Mouse (Mus musculus) liver, postnatal 0 days (tissue): ENCODE results near the gene Fat3. TPM values are rescaled to one million over a fixed set of nuclear protein-coding genes. Genes with fewer than 3 reads are reported as not detected.

ENCODE experiments used
- ATAC-seq: fragments of 200-750 bp; cut with Nextera tagmentation; 2 replicates; pipeline ENCODE4 v1.8.0; 2017; ENCODE audit warnings: mild to moderate bottlenecking, moderate library complexity
- DNase-seq: peaks from one replicate; pipeline ENCODE4 v3.0.0-alpha.2; 2016
- H3K27ac ChIP-seq: fragments of 300-500 bp; sonication (generic); 2 replicates; pipeline ENCODE4 v1.5.1; 2014; ENCODE audit warnings: antibody characterized with exemption, moderate library complexity, mild to moderate bottlenecking, low read depth
- H3K27me3 ChIP-seq: fragments of 300-500 bp; sonication (generic); 2 replicates; pipeline ENCODE4 v1.6.1; 2014; ENCODE audit warnings: low read length, control low read depth, mixed read lengths; ENCODE audit not compliant: insufficient read depth
- H3K36me3 ChIP-seq: fragments of 300-500 bp; sonication (generic); replicated peaks from 2 replicates; pipeline ENCODE4 v1.6.1; 2014; ENCODE audit warnings: mild to moderate bottlenecking, control low read depth, low read length, moderate library complexity, mixed read lengths; ENCODE audit not compliant: insufficient read depth
- H3K4me1 ChIP-seq: fragments of 300-500 bp; sonication (generic); 2 replicates; pipeline ENCODE4 v1.6.1; 2014; ENCODE audit warnings: antibody characterized with exemption, mild to moderate bottlenecking, control low read depth; ENCODE audit not compliant: insufficient read depth
- H3K4me2 ChIP-seq: fragments of 300-500 bp; sonication (generic); 2 replicates; pipeline ENCODE4 v1.6.1; 2014; ENCODE audit warnings: low read depth, mild to moderate bottlenecking, low read length, moderate library complexity, mixed read lengths
- H3K4me3 ChIP-seq: fragments of 300-500 bp; sonication (generic); 2 replicates; pipeline ENCODE4 v1.5.1; 2014; ENCODE audit warnings: low read depth, low read length
- H3K9ac ChIP-seq: fragments of 300-500 bp; sonication (generic); replicated peaks from 2 replicates; pipeline ENCODE4 v1.6.1; 2014; ENCODE audit warnings: mild to moderate bottlenecking, moderate library complexity
- H3K9me3 ChIP-seq: fragments of 300-500 bp; sonication (generic); 2 replicates; pipeline ENCODE4 v1.6.1; 2016; ENCODE audit warnings: mild to moderate bottlenecking, control low read depth, low read length, mixed read lengths
- CTCF ChIP-seq: sonication (generic); IDR thresholded peaks from 2 replicates; pipeline ENCODE4 v1.5.1; 2016; ENCODE audit warnings: antibody characterized with exemption, low read depth
- EP300 ChIP-seq: IDR thresholded peaks from 2 replicates; pipeline ENCODE4 v1.6.1; 2016; ENCODE audit warnings: antibody characterized with exemption, low read depth, mild to moderate bottlenecking
- WGBS: fragments of 180-500 bp; shearing (Covaris S2); extraction: QIAGEN DNeasy Blood & Tissue Kit; methylation state at CpG from one replicate; pipeline ENCODE4 v1.1.7; 2014; ENCODE audit not compliant: insufficient replicate concordance; 5-methylcytosine and 5-hydroxymethylcytosine counted together
- polyA plus RNA-seq: library from polyadenylated mRNA; unstranded; fragments of >200 nt; fragmentation: Nextera tagmentation; extraction: Ambion mirVana; gene quantifications from 2 replicates; pipeline ENCODE4 v1.2.1, GENCODE M21; 2015

Fat3 gene
- polyA plus RNA-seq, 1 experiment from 2014 or later = 0.02 TPM

DNA sequence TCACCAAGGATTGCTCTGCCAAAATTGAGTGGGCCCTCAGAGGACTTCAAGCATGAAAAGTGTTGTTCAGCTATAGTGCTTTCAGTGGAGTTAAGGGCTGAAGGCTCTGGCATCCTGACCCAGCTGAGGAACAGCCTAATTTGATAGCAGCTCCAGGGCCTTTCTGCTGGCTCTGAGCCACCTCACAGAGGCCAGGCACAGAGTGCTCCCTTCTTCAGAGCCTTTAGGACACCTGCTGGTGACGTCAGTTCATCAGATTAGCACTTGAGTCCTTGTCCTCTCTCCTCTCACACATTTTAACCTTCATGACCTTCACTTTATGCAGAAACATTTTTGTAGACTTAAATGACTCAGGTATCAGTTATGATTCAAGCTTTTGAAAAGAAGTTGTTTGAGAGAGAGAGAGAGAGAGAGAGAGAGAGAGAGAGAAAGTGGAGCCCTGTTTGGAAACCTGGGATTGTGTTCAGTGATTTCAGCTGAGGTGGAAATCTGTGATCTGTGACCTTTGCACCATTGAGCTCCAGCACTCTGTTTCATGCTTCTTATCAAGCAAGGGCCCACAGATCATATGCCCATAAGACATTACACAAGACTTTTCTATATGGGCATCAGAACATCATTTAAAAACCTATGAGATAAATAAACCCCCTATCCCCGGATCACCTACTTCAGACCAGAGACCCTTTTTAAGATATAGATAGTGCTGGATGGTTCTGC is 591.5 kb downstream of the Fat3 start:
- H3K36me3 ChIP-seq = no peaks in the 10 kb centered on the region
- 51% methylated on average over 2 of the region's 2 CpGs for WGBS
- H3K9ac ChIP-seq = no peak overlapping the region
- H3K4me2 ChIP-seq = no peak overlapping the region
- no peak for TF ChIP-seq CTCF
- no peak for TF ChIP-seq EP300
- no peak overlapping the region for H3K4me3 ChIP-seq
- H3K9me3 ChIP-seq = no peaks in the 10 kb centered on the region
- no peaks in the 10 kb centered on the region for H3K27me3 ChIP-seq
- DNase-seq (no peak), ATAC-seq (no peak)
- no peak overlapping the region for H3K27ac ChIP-seq
- H3K4me1 ChIP-seq = no peaks in the 10 kb centered on the region

DNA sequence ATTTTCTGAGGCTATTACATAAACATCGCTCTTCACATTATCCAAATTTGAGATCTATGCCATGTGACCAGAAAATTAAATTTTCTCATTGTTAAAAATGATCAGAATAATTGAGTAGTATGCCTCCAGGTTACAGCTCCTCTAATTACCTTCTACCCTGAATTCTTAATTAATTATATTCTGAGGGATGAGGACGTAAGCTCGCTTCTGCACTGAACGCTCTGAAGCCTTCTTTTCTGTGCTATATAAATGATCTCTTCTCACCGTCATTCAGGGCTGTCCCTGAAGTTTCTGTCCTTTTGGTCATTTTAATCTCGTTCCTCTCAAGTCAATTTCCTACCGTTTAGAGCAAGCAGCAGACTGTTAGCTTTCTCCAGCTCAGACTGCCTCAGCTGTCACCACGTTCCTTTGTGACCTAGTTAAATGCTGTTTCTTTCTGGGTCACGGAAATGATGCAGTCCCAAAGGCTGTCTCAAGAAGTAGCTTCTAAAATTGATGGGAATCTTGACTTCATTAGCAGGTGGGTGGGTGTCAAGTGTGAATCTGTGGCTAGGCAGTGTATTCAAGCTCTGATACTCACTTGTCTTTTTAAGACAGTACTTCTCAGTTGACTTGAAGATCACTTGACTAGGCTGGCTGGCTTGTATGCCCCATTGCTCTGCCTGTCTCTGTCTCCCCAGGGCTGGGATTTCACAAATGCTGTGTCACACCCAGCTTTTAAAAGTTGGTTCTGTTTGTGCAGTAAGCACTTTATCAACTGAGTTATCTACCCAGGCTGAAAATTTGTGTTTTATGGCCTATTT is 596.9 kb downstream of the Fat3 start:
- WGBS = 71% methylated on average over 9 of the region's 9 CpGs
- H3K27me3 ChIP-seq = no peaks in the 10 kb centered on the region
- TF ChIP-seq EP300 = no peak
- no peak for TF ChIP-seq CTCF
- no peaks in the 10 kb centered on the region for H3K9me3 ChIP-seq
- ATAC-seq = no peak
- DNase-seq = no peak
- H3K4me2 ChIP-seq = no peak overlapping the region
- H3K4me3 ChIP-seq = no peak overlapping the region
- no peak overlapping the region for H3K9ac ChIP-seq
- H3K36me3 ChIP-seq = no peaks in the 10 kb centered on the region
- no peak overlapping the region for H3K27ac ChIP-seq
- no peaks in the 10 kb centered on the region for H3K4me1 ChIP-seq

DNA sequence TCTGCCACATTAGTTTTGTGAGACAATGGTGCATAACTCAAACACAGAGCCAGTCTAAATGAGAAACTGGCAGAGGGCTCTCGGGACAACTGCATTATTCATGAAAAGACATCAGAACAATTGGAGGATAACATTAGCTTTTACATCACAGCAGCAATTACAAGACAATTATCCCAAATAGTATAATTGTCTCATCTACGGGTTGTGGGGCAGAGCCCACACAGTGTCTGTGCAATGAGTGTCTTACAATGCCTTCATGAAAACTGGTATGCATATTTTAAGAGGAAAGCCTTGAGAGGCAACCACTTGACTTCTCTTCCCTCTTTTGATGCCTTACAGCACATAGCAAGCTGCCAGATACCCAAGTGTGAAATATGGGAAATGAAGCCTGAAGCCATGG is 603.0 kb downstream of the Fat3 start:
- Histone ChIP-seq H3K4me3 (no peak overlapping the region), H3K9me3 (no peaks in the 10 kb centered on the region), H3K27me3 (no peaks in the 10 kb centered on the region), H3K4me1 (no peaks in the 10 kb centered on the region), H3K27ac (no peak overlapping the region), H3K9ac (no peak overlapping the region), H3K36me3 (no peaks in the 10 kb centered on the region), H3K4me2 (no peak overlapping the region)
- TF ChIP-seq EP300 = no peak
- no peak for TF ChIP-seq CTCF
- no peak for DNase-seq
- ATAC-seq = no peak
- WGBS = 76% methylated on average over 2 of the region's 2 CpGs

GRCm38 (mm10) chr9:15886756-15887155 is 614.3 kb downstream of the Fat3 start:
- Histone ChIP-seq H3K9me3 (no peaks in the 10 kb centered on the region), H3K9ac (no peak overlapping the region), H3K27me3 (no peaks in the 10 kb centered on the region), H3K4me1 (no peaks in the 10 kb centered on the region), H3K27ac (no peak overlapping the region), H3K4me3 (no peak overlapping the region), H3K4me2 (no peak overlapping the region), H3K36me3 (no peaks in the 10 kb centered on the region)
- ATAC-seq (no peak), DNase-seq (no peak)
- TF ChIP-seq CTCF (no peak), EP300 (no peak)
- 75% methylated on average over 5 of the region's 5 CpGs for WGBS

- Histone ChIP-seq H3K9me3 (no peaks in the 10 kb centered on the region), H3K36me3 (no peaks in the 10 kb centered on the region), H3K4me3 (no peak overlapping the region), H3K4me2 (no peak overlapping the region), H3K27me3 (no peaks in the 10 kb centered on the region), H3K27ac (no peak overlapping the region), H3K4me1 (no peaks in the 10 kb centered on the region), H3K9ac (no peak overlapping the region)
- DNase-seq (no peak), ATAC-seq (no peak)
- TF ChIP-seq EP300 (no peak), CTCF (no peak)
Observed at GRCm38 (mm10) chr9:15880754-15881153, 620.3 kb downstream of the Fat3 start.

GRCm38 (mm10) chr9:15880160-15880603 is 620.9 kb downstream of the Fat3 start:
- Histone ChIP-seq H3K9ac (no peak overlapping the region), H3K4me3 (no peak overlapping the region), H3K4me2 (no peak overlapping the region), H3K9me3 (no peaks in the 10 kb centered on the region), H3K27ac (no peak overlapping the region), H3K4me1 (no peaks in the 10 kb centered on the region), H3K27me3 (no peaks in the 10 kb centered on the region), H3K36me3 (no peaks in the 10 kb centered on the region)
- ATAC-seq (no peak), DNase-seq (peak; percentile 24)
- TF ChIP-seq CTCF = peak; percentile 82
- TF ChIP-seq EP300 = no peak
- 19% methylated on average over 3 of the region's 3 CpGs for WGBS
